Mouse (Mus musculus): ENCODE results near the gene Tmem218.

DNA sequence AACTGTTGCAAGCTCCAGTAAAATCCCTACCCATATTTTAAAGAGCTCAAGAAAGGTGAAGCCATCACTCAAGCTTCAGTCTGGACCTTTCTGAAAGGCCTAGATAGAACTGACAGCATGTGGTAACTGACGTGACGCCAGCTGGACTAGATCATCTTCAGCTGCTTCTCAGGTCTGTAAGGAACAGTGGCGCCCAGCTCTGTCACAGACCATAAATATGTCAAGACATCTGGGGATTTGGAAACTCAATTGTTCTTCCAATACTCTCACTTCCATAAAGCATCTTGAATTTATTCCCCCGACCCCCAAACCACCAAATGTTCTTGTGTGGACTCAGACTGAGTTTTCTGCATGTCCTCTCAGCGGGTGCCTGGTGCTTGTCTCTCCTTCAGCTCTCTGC is 7.6 kb upstream of the Tmem218 start:
- TF ChIP-seq POLR2A (IDR thresholded peaks at IDR 0.05; ENCODE audit: insufficient read length, low read depth) (no peak), MAX (IDR thresholded peaks at IDR 0.05; ENCODE audit: low read depth) (no peak), MYOD1 (IDR thresholded peaks at IDR 0.05; ENCODE audit: control insufficient read depth in 1 of 3, insufficient read length in 2 of 3, low read depth in 2 of 3) (no peak), USF1 (IDR thresholded peaks at IDR 0.05; ENCODE audit: low read depth) (no peak), POLR2AphosphoS2 (IDR thresholded peaks at IDR 0.05; ENCODE audit: insufficient read length, low read depth) (no peak), REST (IDR thresholded peaks at IDR 0.05; ENCODE audit: insufficient read depth, insufficient read length) (no peak), CEBPB (IDR thresholded peaks at IDR 0.05; ENCODE audit: insufficient read depth, poor library complexity, severe bottlenecking) (no peak)
